Mouse (Mus musculus): ENCODE results near the gene Slc6a11.

- TF ChIP-seq ZNF384 (IDR thresholded peaks at IDR 0.05; ENCODE audit: low read depth, low read length), result no peak
- TF ChIP-seq CHD2 (IDR thresholded peaks at IDR 0.05; ENCODE audit: low read depth, low read length), result no peak
- TF ChIP-seq ZC3H11A (IDR thresholded peaks at IDR 0.05; ENCODE audit: borderline replicate concordance, low read depth, low read length), result no peak
Observed at GRCm38 (mm10) chr6:114270799-114271198, 139.8 kb downstream of the Slc6a11 start.

Data from ES-E14 (cell line).